Mouse (Mus musculus): Measurements from ENCODE around the gene Dph1. TPM values are rescaled to one million over a fixed set of nuclear protein-coding genes. Genes with fewer than 3 reads are reported as not detected.

The Dph1 gene
- polyA plus RNA-seq, 1 experiment = 16.6 TPM

DNA sequence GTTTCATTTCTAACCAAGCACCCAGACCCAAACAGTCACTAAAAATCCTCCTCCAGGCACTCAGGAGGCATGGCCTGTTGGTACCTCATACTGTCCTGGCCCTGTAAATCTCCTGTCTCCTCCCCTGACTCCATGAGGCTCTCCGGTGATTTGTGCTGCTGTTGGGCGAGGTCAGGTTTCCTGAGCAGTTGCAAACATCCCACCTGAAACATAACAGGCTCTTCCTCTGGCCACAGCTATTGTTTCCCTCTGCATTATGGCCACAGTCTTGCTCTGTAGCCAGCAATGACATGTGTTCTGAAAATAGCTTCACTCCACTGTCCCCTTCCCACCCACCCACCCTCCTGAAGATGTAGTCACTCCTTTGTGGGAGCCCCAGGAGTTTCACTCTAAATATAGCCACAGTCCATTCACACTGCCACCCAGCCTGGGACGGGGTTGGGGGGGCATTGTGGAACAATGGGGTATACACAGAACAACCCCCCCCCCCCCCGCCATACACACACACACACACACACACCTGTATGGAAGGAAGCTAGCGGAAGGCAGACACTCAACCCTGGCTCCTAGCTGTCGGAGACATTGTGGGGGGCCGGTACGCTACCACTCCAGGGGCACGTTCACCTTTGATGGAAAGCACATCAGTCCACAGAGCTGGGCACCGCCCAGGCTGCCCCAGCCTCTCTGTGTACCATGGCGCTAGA, 42.6 kb downstream of the Dph1 start:
- H3K36me3 ChIP-seq (ENCODE audit: control insufficient read depth, insufficient read depth, low read length) = no peaks in the 10 kb centered on the region
- H3K4me3 ChIP-seq (ENCODE audit: control insufficient read depth, low read depth, low read length) = no peak overlapping the region
- TF ChIP-seq POLR2A (IDR thresholded peaks at IDR 0.05; ENCODE audit: control insufficient read depth, low read depth, low read length) = no peak
- TF ChIP-seq CTCF (IDR thresholded peaks at IDR 0.05; ENCODE audit: control insufficient read depth, insufficient read depth, insufficient replicate concordance, low read depth, low read length) = no peak
- H3K4me1 ChIP-seq (ENCODE audit: control insufficient read depth, insufficient read depth, low read length) = no peaks in the 10 kb centered on the region; the same call in 1 of the 2 replicates
- no peaks in the 10 kb centered on the region for H3K27me3 ChIP-seq (ENCODE audit: control insufficient read depth, insufficient read depth, low read length)
- no peak overlapping the region for H3K27ac ChIP-seq (ENCODE audit: control insufficient read depth, insufficient read depth, low read depth, low read length)

GRCm38 (mm10) chr11:75147846-75148168, 43.2 kb downstream of the Dph1 start:
- H3K4me1 ChIP-seq (ENCODE audit: control insufficient read depth, insufficient read depth, low read length) = no peaks in the 10 kb centered on the region; the same call in 1 of the 2 replicates
- peaks cover 1% of the 10 kb centered on the region; the same call in 1 of the 2 replicates for H3K36me3 ChIP-seq (ENCODE audit: control insufficient read depth, insufficient read depth, low read length)
- TF ChIP-seq CTCF (IDR thresholded peaks at IDR 0.05; ENCODE audit: control insufficient read depth, insufficient read depth, insufficient replicate concordance, low read depth, low read length) (no peak), POLR2A (IDR thresholded peaks at IDR 0.05; ENCODE audit: control insufficient read depth, low read depth, low read length) (no peak)
- no peak overlapping the region for H3K27ac ChIP-seq (ENCODE audit: control insufficient read depth, insufficient read depth, low read depth, low read length)
- H3K4me3 ChIP-seq (ENCODE audit: control insufficient read depth, low read depth, low read length) = no peak overlapping the region
- no peaks in the 10 kb centered on the region for H3K27me3 ChIP-seq (ENCODE audit: control insufficient read depth, insufficient read depth, low read length)

DNA sequence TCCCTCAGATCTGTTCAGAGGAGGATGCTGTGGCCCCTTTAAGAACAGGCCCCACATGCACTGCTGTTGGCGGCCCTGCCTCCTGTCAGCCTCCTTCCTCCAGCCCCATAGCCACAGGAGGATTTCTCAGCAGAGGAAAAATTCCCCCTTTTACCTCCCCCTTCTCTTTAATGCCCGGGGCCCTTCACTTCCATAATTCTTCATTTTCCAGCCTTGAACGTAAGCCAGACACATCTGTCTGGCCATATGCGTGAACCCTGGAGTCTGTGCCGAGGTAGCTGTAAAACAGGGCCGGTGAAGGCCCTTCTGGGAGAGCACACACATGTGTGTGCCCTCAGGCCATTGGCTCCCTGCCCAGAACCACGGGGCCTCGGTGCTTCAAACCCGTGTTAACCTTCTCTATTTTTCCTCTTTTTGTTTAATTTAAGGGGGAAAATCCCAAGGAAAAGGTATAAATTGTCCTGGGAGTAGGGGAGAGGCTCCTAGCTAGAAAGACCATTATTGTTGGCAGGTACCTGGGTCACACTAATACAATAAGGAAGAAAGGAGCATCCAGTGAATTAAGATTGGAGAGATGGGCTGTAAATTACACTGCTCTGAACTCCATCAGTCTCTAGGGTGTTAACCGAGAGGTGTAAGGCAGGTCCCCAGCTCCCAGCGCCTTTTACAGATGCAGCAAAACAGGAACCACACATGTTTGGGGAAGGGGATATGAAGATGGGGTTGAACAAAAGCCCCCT, 43.8 kb downstream of the Dph1 start:
- peaks cover 1% of the 10 kb centered on the region; the same call in 1 of the 2 replicates for H3K36me3 ChIP-seq (ENCODE audit: control insufficient read depth, insufficient read depth, low read length)
- no peak overlapping the region for H3K4me3 ChIP-seq (ENCODE audit: control insufficient read depth, low read depth, low read length)
- H3K4me1 ChIP-seq (ENCODE audit: control insufficient read depth, insufficient read depth, low read length) = no peaks in the 10 kb centered on the region
- no peak overlapping the region for H3K27ac ChIP-seq (ENCODE audit: control insufficient read depth, insufficient read depth, low read depth, low read length)
- no peak for TF ChIP-seq CTCF (IDR thresholded peaks at IDR 0.05; ENCODE audit: control insufficient read depth, insufficient read depth, insufficient replicate concordance, low read depth, low read length)
- TF ChIP-seq POLR2A (IDR thresholded peaks at IDR 0.05; ENCODE audit: control insufficient read depth, low read depth, low read length) = no peak
- no peaks in the 10 kb centered on the region for H3K27me3 ChIP-seq (ENCODE audit: control insufficient read depth, insufficient read depth, low read length)

- Histone ChIP-seq H3K4me3 (ENCODE audit: control insufficient read depth, low read depth, low read length) (no peak overlapping the region), H3K27ac (ENCODE audit: control insufficient read depth, insufficient read depth, low read depth, low read length) (no peak overlapping the region), H3K4me1 (ENCODE audit: control insufficient read depth, insufficient read depth, low read length) (no peaks in the 10 kb centered on the region), H3K27me3 (ENCODE audit: control insufficient read depth, insufficient read depth, low read length) (no peaks in the 10 kb centered on the region), H3K36me3 (ENCODE audit: control insufficient read depth, insufficient read depth, low read length) (peaks cover 1% of the 10 kb centered on the region; the same call in 1 of the 2 replicates)
- no peak for TF ChIP-seq CTCF (IDR thresholded peaks at IDR 0.05; ENCODE audit: control insufficient read depth, insufficient read depth, insufficient replicate concordance, low read depth, low read length)
- no peak for TF ChIP-seq POLR2A (IDR thresholded peaks at IDR 0.05; ENCODE audit: control insufficient read depth, low read depth, low read length)
Measured at GRCm38 (mm10) chr11:75145841-75146240, 45.2 kb downstream of the Dph1 start.

DNA sequence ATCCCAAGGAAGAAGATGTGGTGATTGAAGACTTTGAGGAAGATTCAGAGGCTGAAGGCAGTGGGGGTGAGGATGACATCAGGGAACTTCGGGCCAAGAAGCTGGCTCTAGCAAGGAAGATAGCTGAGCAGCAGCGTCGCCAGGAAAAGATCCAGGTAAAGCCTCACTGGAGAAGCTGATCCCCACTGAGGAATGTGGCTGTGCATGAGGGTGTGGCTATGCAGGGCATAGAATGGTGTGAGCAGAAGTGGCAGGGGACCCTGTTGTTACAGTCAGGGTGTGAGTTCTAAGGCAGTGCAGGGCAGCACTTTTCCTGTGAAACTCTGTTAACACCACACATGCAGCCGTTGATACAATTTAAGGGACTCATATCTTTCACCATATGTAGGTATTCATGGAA, 48.3 kb downstream of the Dph1 start:
- Histone ChIP-seq H3K27me3 (ENCODE audit: control insufficient read depth, insufficient read depth, low read length) (no peaks in the 10 kb centered on the region), H3K4me3 (ENCODE audit: control insufficient read depth, low read depth, low read length) (no peak overlapping the region), H3K4me1 (ENCODE audit: control insufficient read depth, insufficient read depth, low read length) (peaks cover 7% of the 10 kb centered on the region), H3K27ac (ENCODE audit: control insufficient read depth, insufficient read depth, low read depth, low read length) (no peak overlapping the region), H3K36me3 (ENCODE audit: control insufficient read depth, insufficient read depth, low read length) (peaks cover 1% of the 10 kb centered on the region; the same call in 1 of the 2 replicates)
- no peak for TF ChIP-seq CTCF (IDR thresholded peaks at IDR 0.05; ENCODE audit: control insufficient read depth, insufficient read depth, insufficient replicate concordance, low read depth, low read length)
- TF ChIP-seq POLR2A (IDR thresholded peaks at IDR 0.05; ENCODE audit: control insufficient read depth, low read depth, low read length) = no peak

DNA sequence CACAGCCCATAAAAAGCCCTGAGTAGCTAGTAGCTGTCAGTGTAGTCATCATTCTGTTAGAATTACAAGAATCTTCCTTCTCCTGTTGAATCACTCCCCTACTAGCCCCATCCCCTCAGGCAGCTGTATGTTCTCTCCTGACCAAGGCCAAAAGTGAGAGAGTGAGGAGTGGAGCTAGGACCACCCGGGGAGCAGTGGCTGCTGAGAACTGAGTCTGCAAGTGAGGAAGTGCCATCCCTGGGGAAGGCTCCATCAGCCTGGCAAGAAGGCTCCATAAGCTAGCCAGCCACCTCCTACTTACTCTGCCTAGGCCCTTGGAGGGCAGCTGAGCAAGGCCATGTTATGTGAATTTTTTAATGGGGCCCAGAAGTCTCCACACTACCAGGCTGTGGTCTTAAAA, 49.1 kb downstream of the Dph1 start:
- Histone ChIP-seq H3K27ac (ENCODE audit: control insufficient read depth, insufficient read depth, low read depth, low read length) (peak overlapping the region; percentile 67), H3K27me3 (ENCODE audit: control insufficient read depth, insufficient read depth, low read length) (no peaks in the 10 kb centered on the region), H3K4me1 (ENCODE audit: control insufficient read depth, insufficient read depth, low read length) (peaks cover 7% of the 10 kb centered on the region), H3K36me3 (ENCODE audit: control insufficient read depth, insufficient read depth, low read length) (peaks cover 3% of the 10 kb centered on the region; the same call in 1 of the 2 replicates), H3K4me3 (ENCODE audit: control insufficient read depth, low read depth, low read length) (no peak overlapping the region)
- TF ChIP-seq POLR2A (IDR thresholded peaks at IDR 0.05; ENCODE audit: control insufficient read depth, low read depth, low read length) (no peak), CTCF (IDR thresholded peaks at IDR 0.05; ENCODE audit: control insufficient read depth, insufficient read depth, insufficient replicate concordance, low read depth, low read length) (no peak)

DNA sequence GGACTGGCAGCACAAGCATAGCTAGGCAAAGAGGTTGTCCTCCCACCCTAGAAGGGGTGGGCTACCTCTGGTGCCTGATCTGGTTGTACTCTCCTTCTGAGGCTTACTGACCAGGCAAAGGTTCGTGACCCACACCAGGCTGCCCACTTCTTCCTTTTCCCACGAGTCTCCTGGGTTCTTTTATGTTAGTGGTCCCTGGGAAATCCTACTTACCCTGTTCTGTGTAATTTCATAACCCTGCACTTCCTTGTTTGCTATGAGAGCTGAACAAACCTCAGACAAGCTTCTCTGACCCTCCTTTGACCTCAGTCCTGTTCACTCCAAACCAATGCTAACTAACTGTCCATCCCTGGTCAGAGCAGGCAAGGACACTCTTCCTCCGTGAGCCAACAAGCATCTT, 50.0 kb downstream of the Dph1 start:
- Histone ChIP-seq H3K4me1 (ENCODE audit: control insufficient read depth, insufficient read depth, low read length) (peaks cover 7% of the 10 kb centered on the region), H3K27me3 (ENCODE audit: control insufficient read depth, insufficient read depth, low read length) (no peaks in the 10 kb centered on the region), H3K4me3 (ENCODE audit: control insufficient read depth, low read depth, low read length) (no peak overlapping the region), H3K36me3 (ENCODE audit: control insufficient read depth, insufficient read depth, low read length) (peaks cover 3% of the 10 kb centered on the region; the same call in 1 of the 2 replicates), H3K27ac (ENCODE audit: control insufficient read depth, insufficient read depth, low read depth, low read length) (peak overlapping the region; percentile 55)
- no peak for TF ChIP-seq CTCF (IDR thresholded peaks at IDR 0.05; ENCODE audit: control insufficient read depth, insufficient read depth, insufficient replicate concordance, low read depth, low read length)
- TF ChIP-seq POLR2A (IDR thresholded peaks at IDR 0.05; ENCODE audit: control insufficient read depth, low read depth, low read length) = no peak
